Mouse (Mus musculus): ENCODE measurements around the gene Gm49510.

GRCm38 (mm10) chr15:78868398-78868797, 31.1 kb upstream of the Gm49510 start:
- TF ChIP-seq CHD2 (IDR thresholded peaks at IDR 0.05; ENCODE audit: low read depth, low read length) (no peak), ZNF384 (IDR thresholded peaks at IDR 0.05; ENCODE audit: low read depth, low read length) (no peak)
